Mouse (Mus musculus) gastrocnemius, adult 18-20 months (tissue): ENCODE measurements around the gene Pycr1. TPM values are rescaled to one million over a fixed set of nuclear protein-coding genes. Genes with fewer than 3 reads are reported as not detected.
A peak's percentile ranks its signal among the peaks of the same experiment; 100 is the strongest.
"Not testable (repeated sequence)": the region's sequence is repeated elsewhere in the genome, so short reads cannot be mapped to it uniquely, and the experiment has no call there.

ENCODE experiments used
- DNase-seq: peaks from one replicate; pipeline ENCODE4 v3.0.0; 2021; ENCODE audit warnings: low spot score
- long read RNA-seq, 2 experiments: library from polyadenylated mRNA; stranded (forward); transcript quantifications; one replicate each; pipeline ENCODE4 v2.0.0; 2021
- total RNA-seq, 2 experiments: library from RNA; stranded (reverse); gene quantifications; 2 replicates each; pipeline ENCODE4 v1.2.3; 2021

The Pycr1 gene
- total RNA-seq: 1 to 10 TPM; 2.8 to 3.2 TPM
- long read RNA-seq, experiment 1, transcript Pycr1-201 (8 exons, 1,861 nt): major isoform, 6 of 12 reads
- long read RNA-seq, experiment 1, partial matches to known transcripts: 0 of 12 reads
- long read RNA-seq, experiment 1, other reads (novel, unspliced or antisense): 6 of 12 reads
- long read RNA-seq, experiment 2, partial matches to known transcripts: 0 of 6 reads
- long read RNA-seq, experiment 2, other reads (novel, unspliced or antisense): 2 of 6 reads

DNA sequence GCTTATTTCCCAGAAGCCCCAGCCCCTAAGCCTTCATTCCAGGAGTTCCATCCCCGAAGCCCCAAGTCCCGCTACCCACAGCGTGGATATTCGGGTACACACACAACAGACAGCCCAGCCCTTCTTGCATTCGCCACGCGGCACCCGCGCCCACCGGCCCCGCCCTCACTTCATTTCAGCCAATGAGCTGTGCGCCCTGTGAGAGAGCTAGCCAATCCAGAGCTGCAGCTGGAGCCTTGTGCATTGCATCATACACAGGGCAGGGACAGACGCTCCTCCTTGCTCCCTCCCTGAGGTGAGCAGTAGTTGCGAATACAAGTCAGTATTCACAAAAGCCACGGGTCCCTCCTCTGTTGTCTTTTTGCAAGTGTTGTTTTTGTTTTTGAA is at the start of gene Pycr1:
TSS of gene Pycr1 (minus strand) at position 169 of the 387 bp plus-strand sequence.
- peak; percentile 96 for DNase-seq

DNA sequence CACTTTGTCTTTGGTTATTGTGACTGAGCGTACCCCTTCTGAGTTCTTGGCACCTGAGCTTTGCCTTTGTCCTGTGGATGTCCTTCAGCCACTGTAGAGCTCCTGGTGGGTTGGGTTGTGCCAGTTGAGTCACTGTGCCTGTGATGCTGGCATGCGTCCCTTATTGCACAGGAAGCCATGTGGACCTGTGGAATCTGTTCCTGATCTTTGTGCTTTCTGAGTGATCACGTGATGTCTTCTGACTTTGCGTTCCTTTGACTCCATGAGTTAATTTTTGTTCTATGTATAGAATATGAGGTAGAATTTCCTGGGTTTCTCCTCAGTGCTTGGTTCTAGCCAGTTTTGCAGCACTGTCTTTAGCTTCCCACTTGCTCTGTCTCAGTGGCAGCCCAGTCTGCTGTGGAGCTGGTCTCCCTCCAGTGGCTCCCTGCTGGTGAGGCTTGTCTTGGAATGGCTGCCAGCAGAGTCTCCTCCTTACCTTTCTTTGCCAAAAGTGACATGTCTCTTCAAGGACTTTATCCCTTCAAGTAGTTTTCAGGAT is 49.0 kb upstream of the Pycr1 start:
- no peak for DNase-seq

DNA sequence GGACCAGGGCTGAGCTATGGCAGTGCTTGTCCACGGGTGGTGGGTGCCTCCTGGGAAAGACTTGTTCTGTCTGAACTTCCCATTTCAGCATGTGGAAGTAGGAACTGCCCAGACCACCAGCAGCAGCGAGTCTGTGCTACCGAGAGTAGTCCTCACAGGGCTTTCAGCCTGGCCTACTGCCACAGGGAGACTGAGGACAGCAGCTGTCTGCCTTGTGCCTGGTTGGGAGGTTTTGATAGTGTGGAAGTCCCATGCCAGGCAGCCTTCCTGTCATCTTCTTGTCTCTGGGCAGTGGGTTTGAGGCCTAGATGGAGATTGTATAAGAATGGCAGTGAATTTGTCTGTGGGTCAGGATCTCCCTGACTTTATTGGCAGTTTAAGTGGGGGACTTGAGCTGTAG is 45.8 kb upstream of the Pycr1 start:
- DNase-seq: no peak

DNA sequence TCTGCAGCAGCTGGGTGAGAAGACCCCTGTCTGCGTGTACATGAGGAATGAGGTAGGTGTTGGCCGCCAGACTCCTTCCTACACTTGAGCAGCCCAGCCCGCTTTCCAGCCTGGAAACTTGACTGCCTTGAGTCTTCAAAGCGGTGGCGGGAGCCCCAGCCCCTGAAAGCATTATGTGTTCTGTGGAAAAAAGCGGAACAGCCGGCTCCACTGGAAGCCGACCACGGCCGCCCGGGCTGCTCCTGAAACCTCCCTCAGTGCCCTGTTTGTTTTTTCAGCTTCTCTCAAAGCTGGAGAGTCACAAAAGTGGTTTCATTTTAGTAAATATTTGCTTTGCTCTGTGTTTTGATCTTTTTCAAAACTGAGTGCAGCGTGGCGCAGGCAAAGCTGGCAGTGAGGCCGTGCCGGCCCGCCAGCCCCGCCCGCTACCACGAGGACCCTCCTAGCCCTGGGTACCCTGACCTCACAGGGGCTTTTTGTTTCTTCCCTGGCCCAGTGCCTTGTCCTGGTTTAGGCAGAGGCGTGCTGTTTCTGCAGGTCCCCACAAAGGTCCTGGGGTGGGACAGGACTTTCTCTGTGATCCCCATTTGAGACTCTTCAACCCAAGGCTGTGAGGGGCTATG is 43.2 kb upstream of the Pycr1 start:
- no peak for DNase-seq

DNA sequence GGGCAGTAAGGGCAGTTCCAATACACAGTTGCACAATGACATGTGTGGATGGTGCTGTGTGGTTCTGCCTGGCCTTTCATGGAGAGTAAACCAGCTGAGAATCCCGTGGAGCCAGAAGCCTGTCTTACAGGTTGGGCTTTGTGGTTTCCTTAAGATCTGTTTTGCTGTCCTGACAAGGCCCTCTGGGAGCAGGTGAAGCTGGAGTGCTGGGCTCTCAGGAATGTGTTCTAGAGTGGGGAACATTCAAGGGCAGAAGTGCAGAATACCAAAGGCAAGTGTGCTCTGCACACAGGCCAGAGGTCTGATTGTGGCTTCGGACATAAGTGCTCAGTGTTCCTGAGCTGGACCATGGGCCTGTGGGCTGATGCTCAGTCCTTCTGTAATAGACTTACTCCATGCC is 41.1 kb upstream of the Pycr1 start:
- no peak for DNase-seq

DNA sequence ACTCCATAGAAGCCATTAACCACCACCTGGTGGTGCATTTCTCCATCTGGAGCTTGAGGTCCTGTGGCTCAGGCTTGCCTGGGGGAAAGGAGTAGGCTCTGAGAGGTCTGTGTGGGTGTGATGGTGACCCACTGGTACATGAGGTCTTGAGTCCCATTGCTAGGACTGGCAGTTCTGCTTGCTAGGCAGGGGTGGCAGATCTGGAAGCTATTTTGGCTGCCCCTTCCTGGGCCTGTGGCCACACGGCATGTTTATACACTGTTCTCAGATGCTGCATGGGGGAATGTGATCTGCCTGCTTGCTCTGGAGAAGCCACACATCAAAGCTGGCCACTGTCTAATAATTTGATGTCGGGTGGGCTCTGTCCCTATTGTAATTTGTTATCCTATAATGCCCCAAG is 40.5 kb upstream of the Pycr1 start:
- DNase-seq: peak; percentile 53

DNA sequence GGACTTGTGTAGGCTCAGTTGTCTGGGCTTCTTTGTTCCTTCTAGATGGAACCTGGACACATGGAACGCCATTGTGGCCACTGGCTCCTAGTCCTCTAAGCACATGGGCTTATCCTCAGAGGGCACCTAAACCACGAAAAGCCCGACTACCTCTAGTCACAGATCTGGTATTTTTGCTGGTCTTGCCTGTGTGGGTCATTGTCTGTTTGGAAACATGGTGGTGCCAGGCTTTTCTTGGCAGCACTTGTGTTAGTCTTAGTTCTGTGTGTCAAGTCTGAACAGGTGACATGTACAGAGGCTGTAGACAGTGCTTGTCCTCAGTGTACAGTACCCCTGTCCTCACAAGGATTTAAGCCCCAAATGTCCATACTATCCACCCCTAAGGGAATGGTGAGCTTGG is 40.0 kb upstream of the Pycr1 start:
- no peak for DNase-seq

DNA sequence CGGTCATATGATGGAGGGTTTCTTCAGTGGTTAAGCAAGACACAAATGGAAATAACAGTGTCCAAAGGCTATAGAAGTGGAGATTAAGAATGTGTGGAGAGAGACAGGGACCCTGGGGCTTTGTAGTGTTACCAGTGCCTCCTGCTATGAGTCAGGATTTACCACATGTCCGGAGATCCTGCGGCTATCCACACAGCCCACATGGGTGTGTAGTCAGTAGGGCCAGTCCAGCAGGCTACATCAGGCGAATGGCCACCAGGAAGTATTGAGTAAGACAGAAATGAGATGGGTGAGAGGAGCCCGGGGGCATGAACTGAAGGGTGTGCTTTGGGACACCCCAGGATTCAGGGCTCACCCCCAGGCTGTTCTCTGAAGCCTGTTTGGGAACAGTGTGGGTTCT is 39.1 kb upstream of the Pycr1 start:
- no peak for DNase-seq

DNA sequence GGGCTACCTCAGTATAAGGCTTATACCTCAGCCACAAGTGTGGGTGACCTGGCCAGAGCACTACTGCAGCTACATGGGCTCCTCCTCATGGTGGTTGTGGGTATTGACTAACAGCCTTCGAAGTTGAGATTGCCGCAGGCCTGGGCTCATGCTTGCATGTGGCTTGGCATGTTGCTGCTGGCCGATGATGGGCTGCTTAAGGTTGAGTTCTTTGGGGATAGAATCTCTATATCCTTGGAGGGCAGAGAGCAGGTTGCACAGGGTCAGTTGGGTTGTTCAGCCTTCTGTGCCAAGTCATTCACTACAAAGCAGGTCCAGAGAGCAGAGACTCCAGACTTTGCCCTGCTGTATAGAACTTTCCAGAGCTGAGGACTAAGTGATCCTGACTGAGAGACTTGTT is 36.3 kb upstream of the Pycr1 start:
- DNase-seq: no peak

DNA sequence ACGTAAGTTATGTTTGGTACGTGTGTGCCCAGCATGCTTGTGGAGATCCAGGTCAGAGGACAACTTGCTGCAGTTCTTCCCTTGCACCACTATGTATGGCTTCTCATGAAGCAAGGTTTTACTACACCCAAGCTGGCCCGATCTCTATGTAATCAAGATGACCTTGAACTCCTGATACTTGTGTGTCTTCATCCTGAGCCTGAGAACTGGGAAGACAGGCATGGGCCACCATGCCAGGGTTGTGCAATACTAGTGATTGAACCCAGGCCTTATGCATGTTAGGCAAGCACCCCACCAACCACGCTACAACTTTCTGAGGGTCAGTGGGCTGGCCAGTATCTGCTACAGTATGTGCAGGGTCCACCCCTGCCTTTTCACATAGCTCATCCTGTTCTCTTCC is 33.4 kb upstream of the Pycr1 start:
- DNase-seq: no peak

DNA sequence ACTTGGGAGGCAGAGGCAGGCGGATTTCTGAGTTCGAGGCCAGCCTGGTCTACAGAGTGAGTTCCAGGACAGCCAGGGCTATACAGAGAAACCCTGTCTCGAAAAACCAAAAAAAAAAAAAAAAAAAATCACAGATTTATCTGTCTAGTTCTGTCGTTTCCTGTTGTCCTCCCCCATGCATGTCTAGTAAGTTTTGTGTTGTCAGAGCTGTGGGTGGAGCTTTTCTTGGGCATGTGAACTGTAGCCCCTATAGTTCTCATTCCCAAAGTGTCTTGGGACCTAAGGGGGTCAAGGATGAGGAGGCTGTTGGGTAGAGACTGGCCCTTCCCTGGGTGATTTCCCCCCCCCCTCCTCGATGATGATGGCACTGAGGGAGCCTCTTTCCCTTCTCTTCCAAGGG is 32.3 kb upstream of the Pycr1 start:
- not testable (repeated sequence) for DNase-seq

DNA sequence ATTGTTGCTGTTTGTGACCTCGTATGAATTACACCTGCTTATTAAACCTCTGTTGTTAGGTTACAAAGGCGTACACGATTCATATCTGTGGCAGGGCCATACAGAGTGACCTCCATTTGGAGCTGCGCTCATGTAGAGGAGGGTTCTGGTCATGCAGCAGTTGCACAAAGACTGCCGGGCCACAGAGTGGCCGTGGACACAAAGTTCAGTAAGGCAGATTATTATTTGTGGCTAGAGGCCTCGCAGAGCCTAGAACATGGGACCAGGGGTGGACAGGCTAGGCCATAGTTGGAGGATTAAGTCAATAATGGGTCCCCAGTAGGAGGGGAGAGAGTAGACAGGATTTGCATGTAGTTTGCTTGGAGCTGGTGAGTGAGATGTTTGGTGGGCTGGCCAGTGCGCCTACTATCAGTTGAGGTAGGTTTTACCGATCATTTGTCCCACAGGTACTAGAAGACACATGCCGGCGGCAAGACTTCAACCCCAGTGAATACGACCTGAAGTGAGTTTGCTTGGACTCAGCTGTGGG is 30.1 kb upstream of the Pycr1 start:
- no peak for DNase-seq

DNA sequence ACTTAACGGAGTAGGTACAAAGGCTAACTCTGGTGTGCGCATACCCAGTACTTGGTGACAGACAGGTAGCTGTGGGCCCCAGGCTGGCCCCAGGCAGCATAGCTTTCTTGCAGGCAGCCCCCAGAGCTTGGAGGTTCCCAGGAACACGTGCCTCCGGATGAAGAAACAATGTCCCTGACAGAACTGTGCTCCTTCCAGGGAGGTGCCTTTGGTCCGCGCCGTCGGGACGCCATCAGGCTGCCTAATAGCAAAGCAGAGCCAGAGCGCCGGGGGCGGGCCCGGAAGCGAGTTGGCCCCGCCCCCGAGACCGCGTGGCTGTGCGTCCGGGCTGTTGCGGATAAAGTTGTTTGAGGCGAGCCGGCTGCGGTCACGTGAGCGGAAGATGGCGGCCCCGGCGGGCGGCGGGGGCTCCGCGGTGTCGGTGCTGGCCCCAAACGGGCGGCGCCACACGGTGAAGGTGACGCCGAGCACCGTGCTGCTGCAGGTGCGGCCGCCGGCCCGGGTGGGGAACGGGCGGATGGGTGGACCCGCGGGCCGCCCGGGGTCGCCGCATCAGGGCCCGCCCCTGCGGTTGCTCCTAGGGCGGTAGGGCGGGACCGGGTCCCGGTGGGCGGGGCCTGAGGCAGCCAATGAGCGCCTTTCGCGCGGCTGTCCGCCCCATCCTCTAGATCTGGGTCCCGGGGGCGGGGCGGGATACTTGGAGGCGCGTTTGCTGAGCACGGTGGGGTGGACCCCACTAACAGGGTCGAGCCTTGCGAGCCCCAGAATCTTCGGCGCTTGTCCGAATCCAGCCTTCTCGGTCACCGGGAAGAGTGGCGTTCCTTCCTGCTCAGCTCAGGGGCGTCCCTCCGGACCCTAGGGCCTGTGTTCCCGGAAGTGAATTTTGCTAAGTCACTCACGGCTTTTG is 29.4 kb upstream of the Pycr1 start, which contains the start of gene Aspscr1:
TSS of gene Aspscr1 (plus strand) at position 287 of the 907 bp plus-strand sequence.
- peak; percentile 96 for DNase-seq

DNA sequence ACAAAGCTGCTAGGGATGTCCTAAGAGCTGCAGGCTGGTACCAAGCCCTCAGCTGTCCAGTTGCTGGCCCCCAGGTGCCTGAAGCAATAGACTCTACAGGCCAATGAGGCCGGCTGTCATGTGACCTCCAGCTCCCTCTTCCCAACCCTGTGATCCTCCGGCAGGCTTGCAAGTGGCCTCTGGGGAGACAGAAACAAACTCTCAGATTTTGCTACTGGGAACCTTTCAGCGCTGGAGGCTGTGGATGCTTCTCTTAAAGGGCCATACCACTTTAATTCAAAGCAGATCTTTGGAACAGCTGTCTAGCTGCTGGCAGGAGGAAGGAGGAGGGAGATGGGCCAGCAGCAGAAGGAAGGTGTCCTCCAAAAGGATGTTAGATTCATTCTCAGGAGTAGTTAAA is 23.0 kb upstream of the Pycr1 start:
- DNase-seq: no peak

DNA sequence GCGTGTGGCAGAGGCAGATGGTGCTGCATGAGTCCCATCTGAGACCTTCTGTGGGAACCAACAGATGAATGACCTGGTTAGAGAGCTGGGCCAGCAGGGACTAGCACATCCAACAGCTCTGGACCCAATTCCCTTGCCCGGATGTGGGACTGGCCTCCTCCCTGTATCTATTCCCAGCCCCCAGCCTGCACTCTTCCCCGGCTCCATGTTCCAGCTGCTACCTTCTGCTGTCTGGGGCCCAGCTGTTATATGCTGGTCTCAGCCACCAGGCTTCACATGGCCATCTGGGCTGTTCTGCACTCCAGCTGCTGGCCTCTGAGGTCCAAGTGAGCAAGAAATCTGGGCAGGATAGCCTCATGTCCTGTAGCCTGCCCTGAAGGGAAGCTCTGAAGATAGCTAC is 21.8 kb upstream of the Pycr1 start:
- DNase-seq: no peak

DNA sequence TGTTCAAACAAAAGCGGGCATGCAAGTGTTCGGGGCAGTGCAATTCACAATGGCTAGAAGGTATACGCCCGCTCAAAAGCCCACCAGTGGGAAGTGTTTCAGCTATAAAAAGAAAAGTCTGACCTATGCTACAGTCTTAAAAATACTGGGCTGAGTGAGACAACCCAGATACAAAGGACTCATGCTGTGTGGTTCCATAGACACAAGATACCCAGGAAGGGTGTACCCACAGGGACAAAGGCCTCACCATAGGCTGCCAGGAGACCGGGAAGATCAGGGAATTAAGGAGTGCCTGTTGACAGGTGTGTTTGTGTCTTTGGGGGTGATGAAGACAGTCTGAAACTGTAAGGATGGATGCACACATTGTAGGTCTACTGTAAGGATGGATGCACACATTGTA is 20.1 kb upstream of the Pycr1 start:
- DNase-seq: no peak

DNA sequence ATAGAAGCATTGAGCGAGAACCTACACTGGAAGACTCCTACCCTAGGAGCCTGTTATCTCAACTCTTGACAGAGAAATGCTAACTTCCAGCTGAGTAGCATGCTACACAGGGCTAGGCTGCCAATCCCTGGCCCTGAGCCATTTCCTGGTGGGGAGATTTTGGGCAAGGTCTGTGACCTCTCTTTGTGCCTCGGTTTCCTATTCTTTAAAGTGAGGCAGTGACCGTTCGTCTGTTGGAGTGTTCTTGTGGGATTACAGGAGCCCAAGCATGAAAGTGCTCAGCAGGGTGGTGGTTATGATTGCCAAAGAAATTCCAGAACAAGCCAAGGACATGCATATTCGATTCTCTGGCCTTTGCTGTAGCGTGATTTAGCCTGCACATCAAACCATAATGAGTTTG is 19.2 kb upstream of the Pycr1 start:
- DNase-seq: no peak

DNA sequence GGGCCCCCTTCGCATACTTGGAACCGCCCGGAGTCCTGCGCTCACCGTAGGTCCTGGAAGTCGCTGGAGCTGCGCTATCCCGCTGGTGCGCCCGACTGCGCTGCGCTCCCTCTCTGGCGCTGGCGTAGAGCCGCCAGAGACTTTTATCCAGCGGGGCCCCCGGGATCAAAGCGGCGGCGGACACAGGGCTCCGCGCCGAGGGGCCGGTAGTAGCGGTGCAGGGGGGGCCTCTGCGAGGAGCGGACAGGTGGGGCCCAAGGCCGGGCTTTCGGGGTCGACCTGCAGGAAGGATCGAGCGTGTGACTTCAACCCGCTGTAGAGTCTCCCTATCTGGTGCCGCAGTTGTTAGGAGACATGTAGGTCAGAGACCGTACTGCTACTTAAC is 17.5 kb upstream of the Pycr1 start, which contains the start of gene Notum:
TSS of gene Notum (minus strand) at position 100 of the 385 bp plus-strand sequence.
- DNase-seq: no peak

DNA sequence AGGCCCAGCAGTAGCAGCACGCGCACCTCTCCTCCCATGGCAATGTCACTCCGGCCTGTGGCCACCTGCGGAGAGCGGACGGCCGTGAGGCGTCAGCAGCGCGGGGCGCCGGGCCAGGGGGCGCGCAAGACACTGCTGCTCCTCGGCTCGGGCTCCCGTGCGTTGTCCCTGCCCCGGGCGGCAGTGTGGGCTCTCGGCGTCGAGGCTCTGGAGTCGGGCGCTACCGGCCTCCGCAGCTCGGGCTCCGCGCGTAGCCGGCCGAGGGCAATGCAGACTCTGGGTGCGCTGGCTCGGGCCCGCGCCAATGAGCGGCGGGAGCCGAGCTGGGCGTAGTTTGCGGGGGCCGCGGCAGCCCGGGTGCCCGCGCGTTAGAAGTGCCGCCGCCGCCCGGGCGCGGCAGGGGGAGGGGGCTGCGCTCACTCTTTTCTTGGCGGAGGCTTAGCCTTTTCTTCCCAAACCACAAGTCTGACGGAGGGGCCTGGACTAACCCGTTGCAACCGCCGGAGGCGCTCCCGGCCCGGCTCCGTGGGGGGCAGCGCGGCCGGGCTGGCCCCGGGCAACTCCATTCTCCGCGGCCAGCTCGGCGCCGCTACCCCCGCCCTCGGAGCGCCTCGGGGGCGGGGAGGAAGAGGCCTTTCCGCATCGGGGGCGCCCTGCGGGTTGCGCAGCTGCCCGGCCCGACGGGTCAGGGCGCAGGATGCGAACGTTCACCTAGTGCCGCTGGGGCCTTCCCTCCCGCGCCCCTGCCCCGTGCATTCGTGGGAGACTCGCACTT is 16.9 kb upstream of the Pycr1 start:
- no peak for DNase-seq

DNA sequence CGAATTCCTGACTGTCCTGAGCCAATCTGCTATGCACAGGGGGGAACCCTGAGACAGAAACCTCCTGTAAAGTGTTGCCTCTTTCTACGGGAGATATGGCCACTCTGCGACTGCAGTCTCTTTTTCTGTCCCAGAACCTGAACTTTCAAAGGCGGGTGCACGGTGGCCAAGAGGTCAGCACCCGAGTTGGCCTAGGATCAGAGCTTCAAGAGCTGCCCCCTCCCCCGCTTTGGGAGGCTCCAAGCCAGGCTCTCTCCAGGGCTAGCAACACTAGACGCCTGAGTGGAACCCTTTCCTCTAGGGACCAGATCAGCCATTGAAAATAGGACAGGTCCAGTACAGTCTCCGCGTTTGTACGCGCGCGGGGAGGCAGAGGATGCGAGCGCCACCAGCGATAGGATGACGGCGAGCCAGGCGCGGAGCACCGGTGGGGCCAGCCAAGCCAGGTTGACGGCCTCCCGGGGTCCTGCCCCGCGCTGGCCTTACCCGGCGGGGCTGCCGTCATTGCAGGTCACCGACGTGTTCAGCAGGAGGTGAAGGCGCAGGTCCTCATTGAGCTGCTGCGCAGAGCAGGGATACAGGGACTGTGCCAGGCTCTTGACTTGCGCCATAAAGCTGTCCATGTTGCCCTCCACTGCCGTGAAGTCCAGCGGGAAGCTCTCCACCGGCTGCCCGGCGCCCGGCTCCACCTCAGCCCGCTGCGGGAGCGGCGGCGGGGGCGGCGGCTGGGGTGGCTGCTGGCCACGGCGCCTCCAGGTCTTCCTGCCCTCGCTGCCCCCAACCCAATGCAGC is 16.1 kb upstream of the Pycr1 start:
- no peak for DNase-seq
